8 mouse cellular contexts compared by ENCODE assay signal in the genomic region with DNA sequence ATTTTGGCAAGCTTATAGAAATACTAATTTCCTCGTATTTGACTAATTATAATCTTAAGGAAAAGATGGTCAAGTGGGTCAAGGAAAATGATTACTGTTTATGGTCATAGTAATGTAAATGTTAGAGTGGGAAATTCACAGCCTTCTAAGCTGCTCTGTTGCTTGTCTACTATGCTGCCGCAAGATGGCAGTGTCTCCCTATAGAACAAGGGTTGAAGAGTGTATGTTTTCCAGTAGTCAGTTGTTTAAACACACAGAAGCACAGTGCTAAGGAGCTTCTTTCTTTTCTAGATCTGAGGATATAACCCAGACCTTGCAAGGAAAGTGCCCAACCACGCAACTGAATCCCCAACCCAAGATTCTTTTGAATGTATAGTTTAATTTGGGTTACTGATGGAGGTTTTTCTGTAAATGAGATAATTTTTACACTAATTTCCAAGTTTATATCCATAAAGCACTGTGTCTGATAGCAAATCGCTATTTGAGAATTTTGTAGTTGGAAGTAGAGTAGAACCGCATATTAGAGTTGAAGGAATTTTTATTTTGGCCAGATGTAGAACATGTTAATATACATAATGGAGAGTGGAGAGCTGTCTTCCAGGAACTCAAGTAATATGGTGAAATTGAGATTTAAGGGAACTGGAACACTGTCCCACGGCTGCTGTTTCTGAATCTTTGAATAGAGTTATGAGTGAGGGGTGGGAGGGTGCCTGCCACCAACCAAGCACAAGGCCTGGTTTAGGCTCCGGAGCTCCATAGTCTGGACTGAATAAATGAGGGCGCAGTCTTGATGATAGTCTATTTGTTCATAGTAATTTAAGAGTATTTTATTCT. TPM values are rescaled to one million over a fixed set of nuclear protein-coding genes. Genes with fewer than 3 reads are reported as not detected.
A peak's percentile ranks its signal among the peaks of the same experiment; 100 is the strongest.
DNase-seq lines count a peak whose midpoint lies in the region; ATAC-seq and TF ChIP-seq lines count a peak whose summit lies in the region.

No protein-coding gene starts in this region.

- H3K27me3 ChIP-seq in heart, embryonic 12.5 days (replicated peaks) = no peaks in the 10 kb centered on the region
- H3K27me3 ChIP-seq in hindbrain, embryonic 13.5 days = no peaks in the 10 kb centered on the region

- no peak for TF ChIP-seq POLR2A in embryonic fibroblast, embryonic 13.5 days (IDR thresholded peaks at IDR 0.05; ENCODE audit: low read depth, low read length)

- peak; percentile 69 for DNase-seq in heart, adult 8-10 months (ENCODE audit: low spot score)
- peak; percentile 63 for DNase-seq in brain, embryonic 18.5 days (ENCODE audit: low read depth, low spot score)
- DNase-seq in layer of hippocampus, postnatal 10 days (ENCODE audit: low spot score in 2 of 2) = peak; percentile 76 to 81
- DNase-seq in right cerebral cortex, postnatal 14 days = peak; percentile 79

- no peak overlapping the region for H3K4me2 ChIP-seq in heart, embryonic 12.5 days
- H3K4me2 ChIP-seq in hindbrain, embryonic 13.5 days = no peak overlapping the region

- no peak for ATAC-seq in heart, embryonic 12.5 days (ENCODE audit: insufficient number of reproducible peaks, low FRiP score)
- peak; percentile 86 for ATAC-seq in hindbrain, embryonic 13.5 days (ENCODE audit: low FRiP score)
- peak; percentile 98 for ATAC-seq in megakaryocyte progenitor cell, adult 5-6 weeks (replicated peaks; ENCODE audit: poor library complexity)

- no peaks in the 10 kb centered on the region for H3K9me3 ChIP-seq in heart, embryonic 12.5 days (replicated peaks)
- no peaks in the 10 kb centered on the region for H3K9me3 ChIP-seq in hindbrain, embryonic 13.5 days

- 49% methylated on average over 8 of the region's 8 CpGs for WGBS in heart, embryonic 12.5 days
- 55% methylated on average over 8 of the region's 8 CpGs for WGBS in hindbrain, embryonic 13.5 days

- no peak for TF ChIP-seq CTCF in embryonic fibroblast, embryonic 13.5 days (IDR thresholded peaks at IDR 0.05; ENCODE audit: borderline replicate concordance, insufficient read depth, low read length)

- H3K4me3 ChIP-seq in heart, embryonic 12.5 days = no peak overlapping the region
- H3K4me3 ChIP-seq in embryonic fibroblast, embryonic 13.5 days (ENCODE audit: insufficient read depth, low read length) = no peak overlapping the region
- no peak overlapping the region for H3K4me3 ChIP-seq in hindbrain, embryonic 13.5 days

- no peaks in the 10 kb centered on the region for H3K4me1 ChIP-seq in heart, embryonic 12.5 days (replicated peaks)
- no peaks in the 10 kb centered on the region for H3K4me1 ChIP-seq in embryonic fibroblast, embryonic 13.5 days (ENCODE audit: control insufficient read depth, insufficient read depth, low read length)
- H3K4me1 ChIP-seq in hindbrain, embryonic 13.5 days (replicated peaks) = no peaks in the 10 kb centered on the region

- no peak overlapping the region for H3K27ac ChIP-seq in heart, embryonic 12.5 days (ENCODE audit: poor library complexity, severe bottlenecking)
- peak overlapping the region; percentile 76 for H3K27ac ChIP-seq in embryonic fibroblast, embryonic 13.5 days (ENCODE audit: insufficient read depth, low read length)
- H3K27ac ChIP-seq in hindbrain, embryonic 13.5 days = no peak overlapping the region

- H3K9ac ChIP-seq in heart, embryonic 12.5 days = no peak overlapping the region
- no peak overlapping the region for H3K9ac ChIP-seq in hindbrain, embryonic 13.5 days

- no peaks in the 10 kb centered on the region for H3K36me3 ChIP-seq in heart, embryonic 12.5 days
- H3K36me3 ChIP-seq in hindbrain, embryonic 13.5 days = no peaks in the 10 kb centered on the region

RNA-seq across cellular contexts. Expression of a gene that starts 40.1 kb away (rescaled TPM):
- 10 to 100 TPM; 42.7 to 49.8 (median 45.5) TPM for total RNA-seq in heart, adult 8-10 months (2022)
- polyA plus RNA-seq in heart, embryonic 12.5 days (2016; fragmentation: Nextera tagmentation; extraction: Ambion mirVana) = 182 and 192 TPM in 2 replicates
- polyA plus RNA-seq in embryonic fibroblast, embryonic 13.5 days (2011; ENCODE audit: insufficient read length, low read depth, missing spikeins) = 168 and 216 TPM in 2 replicates
- 424 and 446 TPM in 2 replicates for polyA plus RNA-seq in hindbrain, embryonic 13.5 days (2015; fragmentation: Nextera tagmentation; extraction: Ambion mirVana)
- 100 to 1,000 TPM; 121 to 124 TPM for total RNA-seq in layer of hippocampus, postnatal 10 days (2021)
- total RNA-seq in megakaryocyte progenitor cell, adult 5-6 weeks (2015) = 203 and 211 TPM in 2 replicates
- total RNA-seq in megakaryocyte progenitor cell, adult 5-6 weeks (2017) = 166 and 185 TPM in 2 replicates
